Mouse (Mus musculus): ENCODE measurements around the gene Plxdc1.

The Plxdc1 gene

GRCm38 (mm10) chr11:97986738-97987465 lies 658 bp upstream of the Plxdc1 start:
- DNase-seq, result no peak

GRCm38 (mm10) chr11:97983983-97984382 lies 2.3 kb downstream of the Plxdc1 start:
- no peak for DNase-seq

- no peak for DNase-seq
These were observed 2.7 kb downstream of the Plxdc1 start for GRCm38 (mm10) chr11:97983506-97983905.

GRCm38 (mm10) chr11:97982721-97983120 lies 3.5 kb downstream of the Plxdc1 start:
- DNase-seq, result no peak

GRCm38 (mm10) chr11:97980531-97980966 lies 5.7 kb downstream of the Plxdc1 start:
- no peak for DNase-seq

GRCm38 (mm10) chr11:97979824-97980495 lies 6.3 kb downstream of the Plxdc1 start:
- no peak for DNase-seq

- DNase-seq, result no peak
These were observed 7.9 kb downstream of the Plxdc1 start for GRCm38 (mm10) chr11:97978392-97978791.

- no peak for DNase-seq
These were observed 8.4 kb downstream of the Plxdc1 start for GRCm38 (mm10) chr11:97977797-97978196.

GRCm38 (mm10) chr11:97974746-97975145 lies 11.5 kb downstream of the Plxdc1 start:
- peak; percentile 26 for DNase-seq

- DNase-seq, result no peak
These were observed 12.1 kb downstream of the Plxdc1 start for GRCm38 (mm10) chr11:97974141-97974540.

GRCm38 (mm10) chr11:97972434-97972833 lies 13.8 kb downstream of the Plxdc1 start:
- no peak for DNase-seq

GRCm38 (mm10) chr11:97971232-97971631 lies 15.0 kb downstream of the Plxdc1 start:
- DNase-seq, result no peak

GRCm38 (mm10) chr11:97970771-97971170 lies 15.5 kb downstream of the Plxdc1 start:
- DNase-seq, result no peak

- no peak for DNase-seq
These were observed 17.9 kb downstream of the Plxdc1 start for GRCm38 (mm10) chr11:97968385-97968784.

GRCm38 (mm10) chr11:97967114-97967513 lies 19.1 kb downstream of the Plxdc1 start:
- DNase-seq, result peak; percentile 47

- DNase-seq, result peak; percentile 24
These were observed 25.3 kb downstream of the Plxdc1 start for GRCm38 (mm10) chr11:97960907-97961306.

- DNase-seq, result no peak
These were observed 27.0 kb downstream of the Plxdc1 start for GRCm38 (mm10) chr11:97959300-97959680.

- no peak for DNase-seq
These were observed 27.5 kb downstream of the Plxdc1 start for GRCm38 (mm10) chr11:97958641-97959299.

- DNase-seq, result peak; percentile 91
These were observed 29.2 kb downstream of the Plxdc1 start for GRCm38 (mm10) chr11:97956905-97957560.

- no peak for DNase-seq
These were observed 30.3 kb downstream of the Plxdc1 start for GRCm38 (mm10) chr11:97955915-97956314.

- DNase-seq, result no peak
These were observed 30.9 kb downstream of the Plxdc1 start for GRCm38 (mm10) chr11:97955146-97955902.

- no peak for DNase-seq
These were observed 31.6 kb downstream of the Plxdc1 start for GRCm38 (mm10) chr11:97954469-97955141.
